Mouse (Mus musculus): Measurements from ENCODE around the gene Plcd3.

Plcd3 gene

DNA sequence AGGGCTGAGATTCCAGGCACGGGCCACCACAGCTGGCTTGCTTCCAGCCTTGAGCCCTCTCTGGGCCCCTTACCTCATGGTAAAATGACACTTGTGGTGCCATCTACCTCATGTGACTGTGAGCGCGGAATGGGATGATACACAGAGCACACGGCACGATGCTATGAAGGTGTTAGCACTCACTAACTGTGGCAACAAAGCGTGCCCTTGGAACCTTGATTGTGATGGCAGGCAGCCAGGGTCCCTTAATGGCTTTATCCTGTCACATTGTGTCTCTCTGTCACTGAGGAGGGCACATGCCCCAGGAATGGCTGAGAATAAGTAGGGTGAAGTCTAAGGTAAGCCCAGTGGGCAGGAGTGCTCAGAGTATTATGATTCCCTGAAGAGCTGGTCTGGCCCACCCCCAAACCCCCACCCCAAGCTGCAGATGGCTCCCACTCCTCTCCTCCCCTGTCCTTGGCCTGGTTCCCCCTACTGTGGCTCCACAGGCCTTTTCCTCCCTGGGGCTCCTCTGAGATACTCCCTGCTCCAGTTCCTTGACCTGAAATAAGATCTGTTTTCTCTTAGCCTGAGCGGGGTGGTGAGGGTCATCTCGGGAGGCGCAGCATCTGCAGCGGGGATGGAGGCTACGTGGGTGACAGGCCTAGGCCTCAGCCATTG, 2.8 kb downstream of the Plcd3 start:
- in situ Hi-C loops (cut with MseI, MboI), result no loop called here

DNA sequence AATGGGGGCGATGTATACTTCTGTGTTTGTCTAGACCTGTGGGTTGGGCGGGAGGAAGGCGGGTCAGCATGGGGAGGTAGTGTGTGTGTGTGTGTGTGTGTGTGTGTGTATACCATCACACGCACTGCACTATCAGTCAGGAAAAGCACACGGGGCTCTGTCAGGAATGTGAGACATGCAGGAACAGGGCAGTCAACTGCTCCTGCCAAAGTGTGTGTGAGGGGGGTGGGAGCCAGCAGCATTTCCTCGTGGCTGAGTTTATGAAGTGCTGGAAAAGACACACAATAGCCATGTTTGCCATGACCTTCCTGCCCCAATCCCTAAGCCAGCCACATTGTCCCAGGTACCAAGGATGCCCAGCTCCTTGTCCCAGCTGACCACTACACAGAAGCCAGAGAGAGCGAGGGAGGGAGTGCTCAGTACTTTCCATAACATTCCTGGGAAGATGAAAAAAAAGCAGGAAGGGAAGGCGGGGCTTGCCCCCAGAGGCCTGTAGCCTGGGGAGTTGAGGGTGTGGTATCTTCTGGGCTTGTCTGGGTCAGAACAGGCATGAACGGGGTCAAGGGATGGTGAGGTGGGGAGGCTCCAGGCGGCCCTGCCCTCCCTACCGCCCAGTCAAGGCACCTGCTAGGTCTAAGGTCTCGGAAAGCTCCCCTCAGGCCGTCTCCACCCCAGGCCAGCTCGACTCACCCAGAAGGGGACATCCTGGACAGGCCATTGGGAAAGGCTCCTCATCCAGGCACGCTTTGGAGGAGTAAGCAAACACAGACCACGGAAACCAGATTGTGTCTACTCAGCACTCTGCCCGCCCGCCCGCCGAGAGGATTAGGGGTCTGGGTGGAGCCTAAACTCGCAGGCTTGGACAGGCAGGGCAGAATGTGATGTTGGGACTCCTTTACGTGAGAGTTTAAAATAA, 4.2 kb downstream of the Plcd3 start:
- in situ Hi-C loops (cut with MseI, MboI), result no loop called here

DNA sequence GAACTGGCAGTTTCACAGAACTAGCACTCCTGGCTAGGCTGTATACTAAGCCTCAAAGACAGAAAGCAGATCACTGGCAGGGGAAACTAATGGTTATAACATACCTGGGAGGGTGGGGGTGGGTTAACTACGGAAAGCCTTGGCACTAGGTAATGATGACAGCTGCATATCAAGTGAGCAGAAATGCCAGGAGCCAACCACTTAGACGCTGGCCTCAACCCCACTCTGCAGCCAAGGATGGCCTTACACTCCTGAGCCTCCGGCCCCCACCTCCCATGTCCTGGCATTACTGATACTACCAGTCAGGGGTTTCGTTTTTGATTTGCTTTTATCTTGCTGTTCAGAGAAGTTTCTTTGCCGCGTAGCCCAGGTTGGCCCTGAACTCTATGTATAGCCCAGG, 5.7 kb downstream of the Plcd3 start:
- in situ Hi-C loops (cut with MseI, MboI), result no loop called here

DNA sequence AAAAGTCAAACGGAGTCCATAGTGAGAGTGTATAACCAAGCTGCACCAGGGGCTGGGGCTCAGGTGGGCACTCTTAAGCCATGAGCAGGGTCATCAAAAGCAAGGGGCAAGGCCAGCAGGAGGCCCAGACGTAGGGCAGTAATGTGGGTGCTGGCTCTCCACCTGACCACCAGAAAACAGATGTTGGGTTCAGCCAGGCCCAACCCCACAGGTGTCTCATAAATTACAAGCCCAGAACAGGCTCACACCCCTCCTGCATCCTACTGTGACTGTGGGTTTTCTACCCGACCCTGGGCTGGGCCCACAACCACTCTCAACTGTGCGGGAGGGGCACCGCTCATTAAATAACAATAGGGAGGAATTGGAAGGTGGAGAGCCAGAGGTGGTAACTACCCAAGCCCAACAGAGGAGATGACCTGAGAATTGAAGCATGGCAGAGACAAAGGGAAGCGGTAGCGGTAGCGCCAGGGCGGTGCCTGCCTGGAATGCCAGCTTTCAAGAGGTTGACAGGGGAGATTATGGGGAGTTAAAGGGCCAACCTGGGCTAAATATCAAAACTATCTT, 6.3 kb downstream of the Plcd3 start:
- in situ Hi-C loops (cut with MseI, MboI), result no loop called here

DNA sequence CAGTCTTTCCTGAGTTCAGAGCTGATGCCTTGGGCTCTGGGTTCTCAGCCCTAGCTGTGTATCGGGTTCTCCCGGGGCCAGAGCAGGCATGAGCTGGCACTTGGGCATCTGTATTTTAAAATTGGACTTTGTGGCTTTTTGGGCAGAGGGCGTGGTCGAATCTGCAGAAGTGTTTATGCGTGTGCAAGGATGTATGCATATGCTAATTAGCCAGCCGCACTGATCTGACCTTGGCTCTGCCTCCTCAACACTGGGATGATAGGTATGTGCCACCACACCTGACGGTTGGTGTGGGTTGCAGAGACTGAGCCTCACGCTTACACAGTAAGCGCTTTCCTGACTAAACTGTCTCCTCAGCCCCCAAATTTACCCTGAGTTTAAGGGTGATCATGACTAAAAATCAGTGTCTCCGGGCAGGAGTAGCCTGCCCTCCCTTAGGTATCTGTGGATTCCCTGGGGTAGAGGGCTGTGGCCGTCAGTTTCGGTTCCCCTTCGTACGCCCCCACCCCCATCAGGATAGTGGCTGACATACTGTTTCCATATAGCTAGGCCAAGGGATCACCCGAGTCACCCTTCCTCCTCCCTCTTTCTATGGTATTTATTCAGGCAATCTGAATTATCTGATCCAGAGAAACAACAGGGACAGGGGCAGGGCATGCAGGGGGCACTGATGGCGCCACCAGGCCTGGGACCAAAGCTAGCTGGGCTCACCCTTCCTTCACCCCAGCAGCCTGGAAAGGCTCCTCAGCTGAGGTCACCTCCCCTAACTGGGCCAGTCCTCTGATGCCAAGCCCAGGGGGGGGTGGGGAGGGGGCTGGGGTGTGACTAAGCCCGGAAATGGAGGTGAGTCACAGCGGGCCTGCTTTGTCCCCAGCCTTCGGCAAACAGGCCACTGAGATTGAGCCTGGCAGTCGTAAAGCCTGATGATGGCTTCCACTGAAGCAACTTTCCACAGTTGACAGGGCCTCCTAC, 7.3 kb downstream of the Plcd3 start:
- in situ Hi-C loops (cut with MseI, MboI), result no loop called here

DNA sequence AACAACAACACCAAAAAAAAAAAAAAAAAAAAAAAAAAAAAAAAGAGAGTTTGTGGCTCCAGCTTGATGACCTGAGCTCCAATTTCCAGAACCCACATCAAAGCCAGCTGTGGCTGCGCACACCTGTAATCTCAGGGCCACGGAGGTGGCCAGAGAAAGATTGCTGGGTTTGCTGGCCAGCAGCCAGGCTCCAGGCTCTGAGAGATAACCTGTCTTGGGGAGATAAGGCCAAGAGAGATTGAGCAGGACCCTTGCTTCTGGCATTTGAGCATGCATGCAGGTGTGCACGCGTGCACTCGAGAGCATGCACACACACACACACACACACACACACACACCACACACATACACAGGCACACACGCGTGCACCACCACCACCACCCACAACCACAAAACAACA, 8.2 kb downstream of the Plcd3 start:
- in situ Hi-C loops (cut with MseI, MboI), result no loop called here

DNA sequence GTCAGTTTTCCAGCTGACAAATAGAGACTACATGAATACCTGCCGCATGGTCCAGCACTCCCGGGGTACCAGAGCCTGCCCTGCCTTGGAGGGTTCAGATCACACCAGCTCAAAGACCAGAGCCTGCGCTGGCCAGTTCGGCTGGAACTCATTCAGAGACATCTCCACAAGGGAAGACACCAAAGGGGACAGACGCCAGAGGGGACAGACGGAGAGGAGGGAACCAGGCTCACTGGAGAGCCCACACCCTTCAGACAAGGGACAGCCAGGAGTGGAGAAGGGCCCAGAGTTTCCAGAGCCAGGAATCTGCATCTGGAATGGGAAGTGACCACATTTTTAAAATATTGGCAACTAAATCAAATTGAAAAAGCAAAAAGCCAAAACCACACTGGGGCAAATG, 19.8 kb downstream of the Plcd3 start:
- in situ Hi-C loops (cut with MseI, MboI), result no loop called here

DNA sequence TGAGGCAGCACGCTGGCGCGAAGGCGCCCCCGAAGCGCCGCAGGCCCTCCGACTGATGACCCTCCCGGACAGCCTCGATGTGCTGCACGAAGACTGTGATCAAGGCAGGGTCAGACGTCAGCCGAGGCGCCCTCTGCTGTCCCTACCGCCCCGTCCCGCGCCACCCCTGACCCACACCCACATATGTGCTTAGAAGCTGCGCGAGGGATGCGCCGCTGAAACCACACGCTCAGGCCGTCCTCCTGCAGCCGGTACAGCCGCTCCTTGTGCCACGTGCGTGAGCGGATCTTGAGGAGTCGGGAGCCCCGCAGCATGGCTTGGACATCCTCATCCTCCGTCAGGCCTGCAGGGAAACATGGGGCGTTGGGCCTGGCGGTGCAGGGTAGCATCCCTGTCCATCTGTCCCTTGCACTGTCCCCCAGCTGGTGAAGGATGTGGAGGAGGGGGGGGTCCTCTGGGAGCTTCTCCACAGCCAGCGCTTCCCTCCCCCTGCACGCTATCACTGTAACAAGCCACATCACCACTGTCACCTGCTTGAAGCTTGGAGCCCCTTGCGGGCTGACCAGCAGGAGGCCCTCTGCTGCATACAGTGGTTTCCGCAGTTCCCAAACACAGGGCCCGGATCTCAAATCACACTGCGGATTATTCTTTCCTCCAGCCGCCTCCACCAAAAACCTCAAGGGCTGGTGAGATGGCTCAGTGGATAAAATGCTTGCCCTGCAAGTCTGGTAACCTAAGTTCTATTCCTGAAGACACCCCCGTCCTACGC, 21.0 kb downstream of the Plcd3 start:
- in situ Hi-C loops (cut with MseI, MboI), result no loop called here

DNA sequence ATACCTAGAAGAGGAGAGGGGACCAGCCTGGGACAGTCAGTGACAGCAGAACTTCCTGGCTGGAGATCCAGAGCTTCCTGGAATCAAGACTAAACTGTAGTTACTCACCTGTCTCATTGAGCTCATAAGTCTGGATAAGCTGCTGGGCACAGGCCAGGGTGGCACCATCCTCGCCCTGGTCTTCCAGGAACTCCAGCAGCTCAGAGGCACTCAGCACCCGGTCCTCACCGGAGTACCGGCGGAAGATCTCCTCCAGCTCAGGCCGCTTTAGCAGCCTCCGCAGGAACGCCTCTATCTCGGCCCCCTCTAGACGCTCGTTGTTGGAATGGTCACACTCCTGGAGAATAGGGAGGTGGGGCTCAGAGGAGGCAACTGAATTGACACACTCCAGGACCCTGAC, 23.3 kb downstream of the Plcd3 start:
- in situ Hi-C loops (cut with MseI, MboI), result no loop called here

DNA sequence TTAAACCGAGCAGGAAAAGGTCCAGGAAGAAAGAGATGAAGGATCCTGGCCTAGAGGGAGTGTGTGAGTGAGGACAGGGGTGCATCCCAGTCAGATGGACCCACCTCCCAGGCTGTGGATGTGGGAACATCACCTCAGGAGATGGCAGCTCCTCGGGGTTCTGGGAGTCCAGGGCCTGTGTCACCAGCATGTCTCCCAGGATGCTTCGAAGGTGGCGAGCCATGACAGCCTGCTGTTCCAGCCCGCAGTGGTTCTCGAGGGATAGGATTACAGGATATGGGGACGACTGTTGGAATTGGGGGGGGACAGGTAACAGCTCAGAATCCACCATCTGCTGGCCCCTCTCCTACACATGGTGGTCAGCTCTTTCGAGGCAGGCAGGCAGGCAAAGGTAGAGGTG, 24.9 kb downstream of the Plcd3 start:
- in situ Hi-C loops (cut with MseI, MboI), result no loop called here

DNA sequence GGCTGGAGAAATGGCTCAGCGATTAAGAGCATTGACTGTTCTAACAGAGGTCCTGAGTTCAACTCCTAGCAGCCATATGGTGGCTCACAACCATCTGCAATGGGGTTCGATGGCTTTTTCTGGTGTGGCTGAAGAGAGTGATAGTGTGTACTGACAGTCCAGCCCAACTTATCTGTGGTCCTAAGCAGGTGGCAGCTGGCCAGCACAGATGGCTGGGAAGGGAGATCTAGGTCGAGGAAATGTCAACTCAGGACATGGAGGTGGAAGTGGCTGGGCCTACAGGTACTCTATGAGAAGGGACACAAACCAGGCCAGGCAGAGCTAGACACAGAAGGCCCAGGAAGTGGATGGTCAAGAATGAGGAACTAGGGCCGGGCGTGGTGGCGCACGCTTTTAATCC, 25.4 kb downstream of the Plcd3 start:
- in situ Hi-C loops (cut with MseI, MboI), result no loop called here

DNA sequence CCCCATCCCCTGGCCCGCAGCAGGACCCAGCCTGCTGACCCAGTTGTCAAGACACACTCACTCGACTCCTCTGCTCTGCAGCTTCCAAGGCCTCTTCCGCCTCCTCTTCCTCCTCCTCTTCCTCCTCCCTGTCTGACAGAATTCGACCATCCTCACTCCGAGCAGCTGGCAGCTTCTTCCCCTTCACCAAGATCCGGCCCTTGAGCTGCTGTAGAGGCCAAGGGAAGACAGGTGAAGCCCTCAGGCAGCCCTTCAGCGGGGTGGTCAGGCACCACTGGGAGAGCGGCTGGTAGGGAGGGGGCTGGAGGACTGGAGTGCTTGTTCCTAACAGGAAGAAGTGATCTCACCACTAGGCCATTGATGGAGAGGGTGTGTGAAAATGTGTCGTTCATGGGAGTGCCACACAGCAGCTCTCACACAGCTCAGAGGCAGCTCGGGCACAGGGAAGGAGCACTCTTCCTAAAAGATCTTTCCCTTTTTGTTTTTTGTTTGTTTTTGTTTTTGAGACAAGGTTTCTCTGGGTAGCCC, 26.6 kb downstream of the Plcd3 start:
- in situ Hi-C loops (cut with MseI, MboI), result no loop called here

DNA sequence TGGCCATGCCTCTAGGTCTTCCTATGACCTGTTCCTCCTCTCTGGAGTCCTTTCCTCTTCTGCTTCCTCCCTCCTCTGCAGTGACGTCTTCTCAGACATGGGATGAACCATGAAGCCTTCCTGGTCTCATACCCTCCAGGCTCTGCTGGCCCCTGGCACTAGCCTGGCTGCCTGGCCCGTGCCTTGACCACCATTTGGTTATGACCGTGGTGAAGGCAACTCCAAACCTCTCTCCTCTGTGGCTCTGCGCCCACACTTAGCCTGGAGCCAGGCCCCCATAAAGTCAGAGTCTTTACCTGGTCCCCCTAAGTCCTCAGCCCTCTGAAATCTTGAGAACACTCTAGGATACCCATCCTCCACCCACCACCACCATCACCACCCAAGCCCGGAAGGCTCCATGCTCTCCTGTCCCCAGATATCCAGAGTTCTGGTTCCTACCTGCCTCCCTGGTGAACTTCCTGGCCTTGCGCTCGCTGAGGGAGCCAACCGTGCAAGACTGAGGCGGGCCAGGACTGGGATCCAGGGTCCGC, 27.3 kb downstream of the Plcd3 start:
- in situ Hi-C loops (cut with MseI, MboI), result no loop called here

DNA sequence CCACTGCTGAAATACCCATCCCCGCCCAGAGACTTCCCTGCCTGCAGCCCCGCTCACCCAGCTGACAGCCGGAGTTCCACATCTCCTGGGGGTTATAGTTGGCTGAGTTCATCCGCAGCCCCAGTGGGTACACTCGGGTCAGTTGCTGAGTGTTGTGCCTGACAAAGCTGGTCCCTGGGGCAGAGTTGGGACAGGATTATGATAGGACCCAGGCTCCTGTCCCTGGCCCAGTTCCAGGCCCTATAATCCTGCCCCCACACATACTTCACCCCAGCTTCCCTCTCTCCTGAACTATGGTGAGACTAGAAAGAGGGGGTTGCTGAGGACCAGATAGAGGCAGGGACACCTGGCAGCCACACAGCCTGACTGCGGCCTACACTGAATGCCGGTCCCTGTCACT, 27.8 kb downstream of the Plcd3 start:
- in situ Hi-C loops (cut with MseI, MboI), result no loop called here

DNA sequence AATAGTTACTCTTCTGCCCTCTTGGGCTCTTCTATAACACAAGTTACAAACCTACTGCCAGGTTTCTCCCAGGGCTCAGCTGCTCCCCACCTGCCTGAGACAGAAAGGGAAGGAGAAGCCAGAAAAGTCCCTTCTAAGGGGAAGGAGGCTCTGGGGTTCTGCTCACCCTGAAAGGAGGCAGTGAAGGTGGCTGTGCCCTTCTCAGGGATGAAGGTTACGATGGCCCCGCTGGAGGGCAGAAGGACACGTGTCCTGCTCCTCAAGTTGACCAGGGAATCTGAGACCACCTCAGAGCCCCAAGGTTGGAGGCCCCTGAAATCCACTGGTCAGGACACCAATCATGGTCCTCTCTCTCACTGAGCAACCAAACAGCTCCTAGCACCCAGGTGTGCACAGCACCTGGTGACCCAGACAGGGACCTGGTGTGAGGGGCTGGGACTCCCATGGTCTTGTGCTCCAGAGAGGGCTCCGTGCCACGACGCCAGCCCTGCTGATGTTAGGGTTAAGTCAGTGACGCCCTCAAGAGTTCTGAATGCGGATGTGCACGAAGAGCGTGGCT, 31.1 kb downstream of the Plcd3 start:
- in situ Hi-C loops (cut with MseI, MboI), result no loop called here

DNA sequence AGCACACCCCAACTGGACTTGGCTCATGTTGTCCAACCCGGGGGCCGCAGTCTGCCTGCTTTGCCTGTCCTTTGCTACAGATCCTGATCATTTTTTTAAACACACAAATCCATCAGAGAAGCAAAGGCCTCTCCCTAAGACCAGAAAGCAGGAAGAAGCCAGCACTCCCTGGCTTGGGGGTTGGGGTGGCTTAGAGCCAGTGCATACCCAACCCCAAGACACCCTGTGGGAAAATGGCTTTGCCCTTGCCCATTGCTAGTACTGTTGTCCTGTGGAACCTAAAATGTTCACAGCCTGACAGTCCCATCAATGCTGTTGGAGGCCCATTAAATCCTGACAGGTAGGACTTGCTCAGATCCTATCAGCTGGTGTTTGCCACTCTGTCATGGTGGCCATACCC, 31.7 kb downstream of the Plcd3 start:
- in situ Hi-C loops (cut with MseI, MboI), result no loop called here

DNA sequence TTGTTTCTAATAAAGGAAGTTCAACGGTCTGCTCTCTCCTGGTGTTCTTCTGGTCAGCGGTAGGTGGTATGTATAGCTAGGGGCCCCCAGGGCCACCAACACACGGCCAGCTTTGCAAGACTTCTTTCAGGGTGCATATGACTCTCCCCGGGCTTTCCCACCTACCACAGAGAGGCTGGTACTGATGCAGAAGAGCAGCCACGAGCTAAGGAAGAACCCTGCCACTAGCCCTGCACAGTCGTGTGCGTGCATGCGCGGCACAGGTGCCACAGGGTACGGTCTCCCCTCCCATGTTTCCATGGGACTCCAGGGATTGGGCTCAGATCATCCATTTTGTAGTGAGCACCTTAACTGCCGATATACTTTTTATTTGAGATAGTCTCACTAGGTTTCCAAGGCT, 32.6 kb downstream of the Plcd3 start:
- in situ Hi-C loops (cut with MseI, MboI), result no loop called here

DNA sequence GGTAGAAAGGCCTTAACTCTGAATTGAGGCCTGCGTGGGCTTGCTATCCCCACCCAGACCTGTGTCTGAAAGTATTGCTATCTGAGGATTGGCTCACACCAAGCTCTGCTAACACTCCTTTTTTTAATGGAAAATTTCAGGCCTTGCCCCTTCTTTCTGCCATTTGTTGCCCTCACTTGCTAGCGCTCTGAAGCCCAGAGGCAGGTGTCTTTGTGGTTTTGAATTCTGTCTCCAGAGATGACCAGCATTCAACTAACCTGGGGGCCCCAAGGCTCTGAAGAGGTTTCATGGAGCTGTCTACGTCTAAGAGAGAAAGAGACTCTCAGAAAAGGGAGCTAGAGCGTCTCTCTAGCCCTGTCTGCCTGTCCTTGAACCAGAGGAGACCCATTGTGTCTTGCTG, 33.2 kb downstream of the Plcd3 start:
- in situ Hi-C loops (cut with MseI, MboI), result no loop called here

DNA sequence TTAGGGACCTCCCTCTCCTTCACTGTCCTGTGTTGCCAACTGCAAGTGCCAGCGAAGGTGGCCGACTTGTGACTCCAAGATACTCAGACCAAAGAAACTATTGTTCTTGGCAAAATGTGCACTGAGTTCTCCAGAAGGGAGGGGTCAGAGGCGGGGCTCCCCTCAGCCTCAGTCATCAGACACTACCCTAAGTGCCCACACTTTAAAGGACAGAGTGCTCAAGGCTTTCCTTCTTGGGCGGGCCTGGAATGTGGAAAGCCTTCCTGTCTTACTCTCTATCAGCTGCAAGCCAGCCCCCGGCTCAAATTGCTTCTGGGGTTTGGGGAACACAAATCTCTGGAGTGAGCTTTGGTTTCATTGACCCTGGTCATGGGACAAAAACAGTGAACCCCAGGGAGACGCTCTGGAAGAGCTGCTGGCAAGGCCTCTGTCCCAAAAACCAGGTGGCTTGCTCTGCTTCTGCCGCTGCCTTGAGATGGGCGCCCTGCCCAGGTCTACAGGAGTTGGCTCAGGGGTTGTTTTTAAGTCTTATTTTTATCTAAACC, 33.9 kb downstream of the Plcd3 start:
- in situ Hi-C loops (cut with MseI, MboI), result no loop called here

DNA sequence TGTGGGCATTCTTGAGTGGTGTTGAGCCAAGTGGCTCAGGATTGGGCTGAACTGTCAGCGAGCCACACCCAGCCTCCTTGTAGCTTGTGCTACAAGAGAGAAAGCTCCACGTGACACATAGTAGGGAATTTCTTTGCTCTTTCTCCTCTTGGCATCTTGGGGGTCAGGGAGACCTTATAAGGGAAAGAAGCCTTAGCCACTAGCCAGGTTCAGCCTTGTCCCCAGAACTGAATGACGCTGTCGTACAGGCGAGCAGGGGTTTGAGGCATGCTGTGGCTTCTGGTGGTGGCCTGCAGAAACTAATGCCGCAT, 34.5 kb downstream of the Plcd3 start:
- in situ Hi-C loops (cut with MseI, MboI), result no loop called here
